Mouse (Mus musculus): ENCODE measurements around the gene Arhgap10. TPM values are rescaled to one million over a fixed set of nuclear protein-coding genes. Genes with fewer than 3 reads are reported as not detected.

Gene Arhgap10
- total and polyA plus RNA-seq, 3 experiments: 2.7 to 5.9 (median 4.8) TPM

- H3K4me3 ChIP-seq (replicated peaks in 1 of 3; ENCODE audit: low read depth in 2 of 3, low read length in 2 of 3, poor library complexity in 1 of 3): no peak overlapping the region
- H3K79me2 ChIP-seq (replicated peaks; ENCODE audit: control insufficient read depth, extremely low read depth, insufficient read depth, poor library complexity, severe bottlenecking): no peaks in the 10 kb centered on the region
- H3K36me3 ChIP-seq (replicated peaks in 1 of 2; ENCODE audit: control insufficient read depth in 1 of 2, insufficient read depth in 1 of 2, low read length in 1 of 2): no peaks in the 10 kb centered on the region
- dilution Hi-C loops (cut with MboI; ENCODE audit: extremely low pct_ligation_motif_present, extremely low pct_unique_long_range_greater_than_20kb, low sequenced_read_pairs): no loop called here
- in situ Hi-C loops (cut with MboI; ENCODE audit: low pct_ligation_motif_present, low pct_unique_long_range_greater_than_20kb, low sequenced_read_pairs): no loop called here
- H3K9me3 ChIP-seq (replicated peaks; ENCODE audit: low read length): no peaks in the 10 kb centered on the region
- no peak overlapping the region for H3K4me2 ChIP-seq (ENCODE audit: insufficient read depth, low read depth, poor library complexity, severe bottlenecking)
- H3K27ac ChIP-seq (ENCODE audit: insufficient read depth, low read depth): no peak overlapping the region
- no peak overlapping the region for H3K9ac ChIP-seq (ENCODE audit: insufficient read depth, low read depth)
- H3K4me1 ChIP-seq (ENCODE audit: control insufficient read depth in 1 of 2, insufficient read depth in 2 of 2): no peaks in the 10 kb centered on the region
- TF ChIP-seq ZC3H11A (IDR thresholded peaks at IDR 0.05; ENCODE audit: low read depth, low read length) (no peak), NRF1 (IDR thresholded peaks at IDR 0.05; ENCODE audit: low read depth, low read length) (no peak), ZNF384 (IDR thresholded peaks at IDR 0.05; ENCODE audit: low read depth, low read length) (no peak), CHD1 (IDR thresholded peaks at IDR 0.05; ENCODE audit: low read depth, low read length) (no peak), MXI1 (IDR thresholded peaks at IDR 0.05; ENCODE audit: low read depth, low read length) (no peak), MEF2A (IDR thresholded peaks at IDR 0.05; ENCODE audit: borderline replicate concordance, low read depth, low read length) (no peak), EP300 (IDR thresholded peaks at IDR 0.05; ENCODE audit: low read length) (no peak)
- no peaks in the 10 kb centered on the region for H3K27me3 ChIP-seq (replicated peaks)
- no peak for DNase-seq (ENCODE audit: extremely low read depth)
Measured at GRCm38 (mm10) chr8:77228688-77229087, 289.1 kb downstream of the Arhgap10 start.

GRCm38 (mm10) chr8:77227742-77228141 is 290.0 kb downstream of the Arhgap10 start:
- DNase-seq (ENCODE audit: extremely low read depth): no peak
- TF ChIP-seq JUN (IDR thresholded peaks at IDR 0.05; ENCODE audit: insufficient read depth, low read depth, low read length) (no peak), HCFC1 (IDR thresholded peaks at IDR 0.05; ENCODE audit: low read depth, low read length) (no peak), MAZ (IDR thresholded peaks at IDR 0.05; ENCODE audit: low read depth, low read length) (no peak), ZC3H11A (IDR thresholded peaks at IDR 0.05; ENCODE audit: low read depth, low read length) (no peak), USF1 (IDR thresholded peaks at IDR 0.05; ENCODE audit: low read depth, low read length) (no peak), POLR2A (IDR thresholded peaks at IDR 0.05; ENCODE audit: low read depth, low read length) (no peak), ZKSCAN1 (IDR thresholded peaks at IDR 0.05; ENCODE audit: borderline replicate concordance, low read depth, low read length) (no peak), ZNF384 (IDR thresholded peaks at IDR 0.05; ENCODE audit: low read depth, low read length) (no peak), SMC3 (IDR thresholded peaks at IDR 0.05; ENCODE audit: low read depth, low read length) (no peak), JUND (conservative IDR thresholded peaks at IDR 0.05; ENCODE audit: low read depth, low read length) (no peak)
- dilution Hi-C loops (cut with MboI; ENCODE audit: extremely low pct_ligation_motif_present, extremely low pct_unique_long_range_greater_than_20kb, low sequenced_read_pairs) (no loop called here), in situ Hi-C loops (cut with MboI; ENCODE audit: low pct_ligation_motif_present, low pct_unique_long_range_greater_than_20kb, low sequenced_read_pairs) (no loop called here)
- Histone ChIP-seq H3K9ac (ENCODE audit: insufficient read depth, low read depth) (no peak overlapping the region), H3K4me3 (replicated peaks in 1 of 3; ENCODE audit: low read depth in 2 of 3, low read length in 2 of 3, poor library complexity in 1 of 3) (no peak overlapping the region), H3K36me3 (replicated peaks in 1 of 2; ENCODE audit: control insufficient read depth in 1 of 2, insufficient read depth in 1 of 2, low read length in 1 of 2) (no peaks in the 10 kb centered on the region), H3K9me3 (replicated peaks; ENCODE audit: low read length) (no peaks in the 10 kb centered on the region), H3K27ac (ENCODE audit: insufficient read depth, low read depth) (no peak overlapping the region), H3K27me3 (replicated peaks) (no peaks in the 10 kb centered on the region), H3K4me1 (ENCODE audit: control insufficient read depth in 1 of 2, insufficient read depth in 2 of 2) (no peaks in the 10 kb centered on the region), H3K4me2 (ENCODE audit: insufficient read depth, low read depth, poor library complexity, severe bottlenecking) (no peak overlapping the region), H3K79me2 (replicated peaks; ENCODE audit: control insufficient read depth, extremely low read depth, insufficient read depth, poor library complexity, severe bottlenecking) (no peaks in the 10 kb centered on the region)

All from CH12.LX (cell line).